Mouse (Mus musculus): ENCODE measurements at regions not wholly inside any gene's neighbourhood (a gene's known extent, or its start where the extent isn't known, plus 50 kb on each side); places are given as distances from the start of the nearest gene placed in this dataset.

DNA sequence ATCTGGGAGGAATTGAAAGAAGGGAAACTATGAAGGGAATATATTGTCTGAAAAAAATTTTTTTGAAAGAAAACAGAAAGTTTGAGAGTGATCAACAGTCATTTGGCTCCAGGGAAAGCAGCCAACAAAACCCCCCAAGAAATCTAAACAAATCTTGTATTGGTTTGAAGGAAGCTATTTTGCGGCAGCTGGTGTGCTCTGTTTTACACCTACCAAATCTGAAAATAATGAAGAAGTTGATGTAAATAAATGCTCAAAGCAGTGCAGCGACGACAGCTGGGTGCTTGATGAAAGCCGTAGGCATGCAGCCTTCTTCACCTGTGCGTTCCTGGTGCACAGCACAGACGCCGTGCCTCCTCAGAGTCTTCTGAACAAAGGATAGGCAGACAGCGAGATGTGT, 488.2 kb downstream of the Tmem132b start:
- intact Hi-C loops (cut with DNase I) = no loop called here

- intact Hi-C loops (cut with DNase I) = no loop called here
These were observed 492.3 kb downstream of the Tmem132b start for GRCm38 (mm10) chr5:126023906-126024305.

DNA sequence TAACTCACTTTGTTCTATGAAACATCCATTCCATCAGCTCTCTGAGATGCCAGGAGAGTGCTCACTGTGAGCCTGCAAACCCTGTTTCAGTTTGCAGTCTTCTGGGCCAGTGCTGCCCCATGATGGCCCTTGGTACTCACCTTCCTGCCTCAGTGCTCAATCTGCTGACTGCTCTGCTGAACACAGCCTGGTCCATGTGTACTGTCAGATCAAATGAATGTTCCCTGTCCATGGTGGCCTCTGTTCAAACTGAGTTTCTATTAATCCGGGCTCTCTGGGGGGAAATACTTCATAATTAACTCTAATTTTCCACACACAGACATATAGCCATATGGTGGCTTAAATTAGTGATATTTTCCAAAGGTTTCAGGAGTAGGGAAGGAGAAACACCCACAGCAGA, 503.3 kb downstream of the Tmem132b start:
- intact Hi-C loops (cut with DNase I) = no loop called here

DNA sequence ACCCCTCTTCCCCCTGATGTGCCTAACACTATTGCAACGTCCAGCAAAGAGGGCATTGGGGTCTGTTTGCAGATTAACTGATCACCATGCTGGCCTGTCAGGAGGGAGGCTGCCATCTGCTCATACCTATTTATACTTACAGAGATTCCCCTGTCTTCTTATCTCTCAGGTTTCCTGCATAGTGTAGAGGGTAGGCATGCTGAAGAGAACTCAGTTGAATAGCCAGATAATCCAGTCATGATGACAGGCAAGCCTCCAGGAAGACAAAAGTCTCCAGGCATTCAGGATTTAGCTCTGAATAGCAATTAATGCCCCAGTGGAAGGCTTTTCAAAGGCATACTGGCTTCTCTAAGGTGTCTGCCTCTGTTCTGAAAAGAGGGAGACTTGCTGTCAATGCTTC, 505.1 kb downstream of the Tmem132b start:
- intact Hi-C loops (cut with DNase I) = no loop called here

- intact Hi-C loops (cut with DNase I) = no loop called here
These were observed 514.2 kb downstream of the Tmem132b start for GRCm38 (mm10) chr5:126045761-126046160.

- intact Hi-C loops (cut with DNase I) = no loop called here
These were observed 532.1 kb downstream of the Tmem132b start for GRCm38 (mm10) chr5:126063644-126064043.

GRCm38 (mm10) chr5:126079281-126079838, 547.8 kb downstream of the Tmem132b start:
- intact Hi-C loops (cut with DNase I) = no loop called here

DNA sequence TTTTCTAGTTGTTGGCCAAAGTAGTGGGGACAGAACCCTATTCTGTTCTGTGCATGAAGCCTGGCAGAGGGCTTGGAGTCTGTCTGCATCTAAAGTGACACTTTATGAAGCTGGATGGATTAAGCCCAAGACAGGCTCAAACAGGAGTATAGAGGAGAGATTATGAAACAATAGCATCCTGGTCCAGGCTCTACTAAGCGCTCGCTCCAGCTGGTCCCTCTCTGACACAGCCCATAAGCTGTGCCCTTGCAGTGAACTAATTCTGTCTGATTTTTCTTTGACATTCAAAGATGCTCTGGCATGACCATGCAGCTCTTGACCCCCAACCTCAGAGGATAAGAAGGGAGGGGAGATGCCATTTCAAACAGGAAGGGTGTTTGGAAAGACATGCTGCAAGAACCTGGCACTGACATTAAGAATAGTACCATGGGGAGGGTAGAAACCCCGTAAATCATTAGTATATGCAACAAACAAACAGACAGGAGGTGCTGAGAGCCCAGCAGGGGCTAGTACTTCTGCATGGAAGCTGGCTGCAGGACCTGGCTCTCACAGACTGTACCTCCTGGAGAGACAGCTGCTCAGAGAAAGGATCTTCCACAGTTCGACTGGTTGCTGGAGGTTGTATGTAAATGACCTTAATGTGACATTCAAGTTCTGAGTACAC, 556.8 kb downstream of the Tmem132b start:
- intact Hi-C loops (cut with DNase I) = no loop called here

DNA sequence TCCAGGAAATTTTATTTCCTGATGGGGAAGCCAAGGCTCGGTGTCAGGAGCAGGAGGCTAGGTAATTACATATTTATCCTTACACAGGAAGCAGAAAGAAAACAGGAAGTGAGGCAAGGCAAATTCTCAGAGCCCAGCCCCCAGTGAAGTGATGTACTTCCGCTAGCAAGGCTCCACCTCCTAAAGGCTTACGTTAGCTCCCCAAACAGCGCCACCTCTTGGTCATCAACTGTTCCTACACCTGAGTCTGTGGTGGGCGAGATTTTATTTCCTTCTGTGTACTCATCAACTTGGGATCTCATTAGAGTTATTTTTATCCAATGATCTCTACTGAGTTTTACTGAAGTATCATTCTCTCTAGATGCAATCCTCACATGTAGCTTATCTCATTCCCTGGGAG, 561.6 kb downstream of the Tmem132b start:
- intact Hi-C loops (cut with DNase I) = no loop called here

DNA sequence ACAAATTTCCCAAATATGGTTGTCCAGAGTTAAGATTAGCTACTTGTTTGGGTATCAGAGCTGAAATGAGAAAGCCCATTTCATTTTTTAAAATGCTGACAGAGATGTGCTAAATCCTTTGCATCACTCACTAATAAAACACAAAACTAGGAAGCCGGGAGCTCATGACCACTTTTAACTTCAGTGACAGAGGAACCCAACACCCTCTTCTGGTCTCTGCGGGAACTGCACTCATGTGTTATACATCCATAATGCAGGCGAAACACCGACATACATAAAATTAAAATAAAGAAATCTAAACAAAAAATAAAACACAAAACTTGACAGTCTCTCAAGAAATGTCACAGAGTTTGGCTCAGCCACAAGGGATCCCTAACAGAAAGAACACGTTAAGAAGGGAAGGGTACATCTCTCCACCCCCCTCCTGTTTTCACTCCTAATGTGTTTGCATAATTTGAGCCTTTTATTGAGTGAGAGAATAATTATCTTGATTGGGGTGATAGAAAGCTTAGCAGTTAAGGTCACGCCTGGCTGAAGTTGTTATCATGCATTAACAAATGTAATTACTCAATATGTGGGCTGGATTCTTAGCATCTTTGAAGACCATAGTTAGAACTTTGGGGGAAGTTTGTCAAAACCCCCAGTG, 565.2 kb downstream of the Tmem132b start:
- intact Hi-C loops (cut with DNase I) = no loop called here

DNA sequence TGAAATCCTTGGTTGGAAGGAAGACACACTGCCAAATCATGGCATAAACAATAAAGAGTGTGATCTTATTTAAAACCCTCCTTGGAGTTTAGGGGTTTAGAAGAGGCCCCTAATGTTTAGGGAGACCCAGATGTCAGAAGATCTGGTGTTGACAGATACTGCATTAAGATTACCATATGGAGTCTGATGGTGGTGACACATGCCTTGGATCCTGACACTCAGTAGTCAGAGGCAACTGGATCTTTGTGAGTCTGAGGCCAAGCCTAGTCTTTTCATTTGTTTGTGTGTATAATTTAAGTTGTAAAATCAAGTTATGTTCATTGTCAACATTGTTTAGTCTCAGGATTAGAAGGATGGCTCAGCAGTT, 565.7 kb downstream of the Tmem132b start:
- intact Hi-C loops (cut with DNase I) = no loop called here

GRCm38 (mm10) chr5:126098433-126098832, 566.9 kb downstream of the Tmem132b start:
- intact Hi-C loops (cut with DNase I) = no loop called here

DNA sequence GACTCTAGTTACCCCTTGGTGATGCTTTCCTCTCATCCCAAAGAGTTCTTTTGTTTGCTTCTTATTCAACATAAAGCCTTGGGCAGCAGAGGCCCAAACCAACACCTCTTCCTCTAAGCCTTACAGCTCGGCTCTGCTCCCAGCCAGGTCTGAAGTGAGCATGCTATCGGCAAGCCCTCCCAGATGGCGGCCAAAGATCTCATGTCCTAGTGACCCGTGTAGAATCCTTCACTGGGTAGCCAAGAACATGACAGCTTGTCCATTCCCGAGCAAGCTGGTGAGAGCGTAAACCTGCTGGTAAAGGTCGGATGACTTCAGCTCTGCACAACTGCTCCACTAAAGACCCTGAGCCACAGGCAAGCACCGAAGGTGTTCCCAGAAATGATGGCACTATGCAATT, 568.4 kb downstream of the Tmem132b start:
- intact Hi-C loops (cut with DNase I) = no loop called here

DNA sequence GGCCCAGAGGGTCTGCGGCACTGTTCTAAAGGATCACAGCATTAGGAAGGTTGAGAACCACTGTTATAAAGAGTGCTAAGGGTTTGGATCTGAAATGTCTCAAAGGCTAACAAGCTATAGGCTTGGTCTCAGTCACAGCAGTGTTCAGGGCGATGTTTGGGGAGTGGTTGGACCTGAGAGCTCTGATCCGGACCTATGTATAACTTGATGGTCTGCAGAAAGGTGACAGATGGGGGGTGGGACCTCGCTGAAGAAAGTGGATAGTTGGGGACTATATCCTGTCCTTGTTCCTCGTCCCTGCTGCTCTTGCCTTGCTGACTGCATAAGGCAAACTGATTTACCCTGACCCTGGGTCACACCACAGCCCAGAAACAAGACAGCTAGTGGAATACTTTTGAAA, 572.9 kb downstream of the Tmem132b start:
- intact Hi-C loops (cut with DNase I) = no loop called here

- intact Hi-C loops (cut with DNase I) = no loop called here
These were observed 573.3 kb downstream of the Tmem132b start for GRCm38 (mm10) chr5:126104883-126105282.

GRCm38 (mm10) chr5:126105446-126105845, 573.9 kb downstream of the Tmem132b start:
- intact Hi-C loops (cut with DNase I) = no loop called here

DNA sequence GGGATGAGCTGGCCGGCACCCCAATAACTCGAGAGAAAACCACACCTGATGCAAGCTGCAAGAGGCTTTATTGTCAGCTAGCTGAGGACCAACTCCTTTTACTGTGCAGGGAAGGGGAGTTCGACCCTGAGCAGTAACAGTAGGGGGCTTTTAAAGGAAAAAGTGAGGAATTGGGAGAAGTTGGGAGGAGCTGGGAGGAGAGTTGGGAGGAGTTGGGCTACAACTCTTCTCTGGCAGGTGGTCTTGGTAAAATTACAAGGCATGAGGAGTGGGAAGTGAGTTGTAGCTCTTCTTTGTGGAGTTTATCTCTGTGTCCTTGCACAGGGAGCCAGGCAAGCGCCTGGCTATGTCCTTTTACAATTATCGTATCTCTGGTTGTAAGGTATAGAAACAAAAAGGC, 575.4 kb downstream of the Tmem132b start:
- intact Hi-C loops (cut with DNase I) = no loop called here

GRCm38 (mm10) chr5:126108837-126109236, 577.3 kb downstream of the Tmem132b start:
- intact Hi-C loops (cut with DNase I) = no loop called here

- intact Hi-C loops (cut with DNase I) = no loop called here
These were observed 585.7 kb downstream of the Tmem132b start for GRCm38 (mm10) chr5:126117291-126117690.

GRCm38 (mm10) chr5:126117906-126118521, 586.4 kb downstream of the Tmem132b start:
- intact Hi-C loops (cut with DNase I) = no loop called here

GRCm38 (mm10) chr5:126118731-126119130, 587.2 kb downstream of the Tmem132b start:
- intact Hi-C loops (cut with DNase I) = no loop called here

- intact Hi-C loops (cut with DNase I) = no loop called here
These were observed 591.6 kb downstream of the Tmem132b start for GRCm38 (mm10) chr5:126123216-126123615.

DNA sequence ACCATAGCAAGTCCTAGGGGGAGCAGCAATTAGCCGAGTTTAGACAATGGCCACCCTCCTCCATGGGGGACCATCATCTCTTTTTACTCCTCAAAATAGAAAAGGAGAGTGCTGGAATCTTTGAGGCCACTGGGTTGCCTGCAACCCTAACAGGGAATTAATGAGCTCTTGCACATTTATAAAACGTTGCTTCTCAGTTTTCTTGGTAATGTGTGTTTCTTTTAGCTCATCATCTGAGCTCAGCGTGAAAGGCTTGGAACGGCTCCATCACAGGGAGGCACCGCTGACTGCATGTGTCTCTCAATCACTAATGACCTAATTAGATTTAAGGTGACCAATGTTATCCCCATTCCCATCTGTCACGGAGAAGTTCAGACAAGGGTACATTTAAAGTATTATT, 595.9 kb downstream of the Tmem132b start:
- intact Hi-C loops (cut with DNase I) = no loop called here
